Mouse (Mus musculus) right cerebral cortex, postnatal 4 days (tissue): ENCODE results near the gene Ube2e1.
A peak's percentile ranks its signal among the peaks of the same experiment; 100 is the strongest.
"Not testable (repeated sequence)": the region's sequence is repeated elsewhere in the genome, so short reads cannot be mapped to it uniquely, and the experiment has no call there.

Experiments
- DNase-seq: peaks from one replicate; pipeline ENCODE4 v3.0.0-alpha.2; 2022

Gene Ube2e1

DNA sequence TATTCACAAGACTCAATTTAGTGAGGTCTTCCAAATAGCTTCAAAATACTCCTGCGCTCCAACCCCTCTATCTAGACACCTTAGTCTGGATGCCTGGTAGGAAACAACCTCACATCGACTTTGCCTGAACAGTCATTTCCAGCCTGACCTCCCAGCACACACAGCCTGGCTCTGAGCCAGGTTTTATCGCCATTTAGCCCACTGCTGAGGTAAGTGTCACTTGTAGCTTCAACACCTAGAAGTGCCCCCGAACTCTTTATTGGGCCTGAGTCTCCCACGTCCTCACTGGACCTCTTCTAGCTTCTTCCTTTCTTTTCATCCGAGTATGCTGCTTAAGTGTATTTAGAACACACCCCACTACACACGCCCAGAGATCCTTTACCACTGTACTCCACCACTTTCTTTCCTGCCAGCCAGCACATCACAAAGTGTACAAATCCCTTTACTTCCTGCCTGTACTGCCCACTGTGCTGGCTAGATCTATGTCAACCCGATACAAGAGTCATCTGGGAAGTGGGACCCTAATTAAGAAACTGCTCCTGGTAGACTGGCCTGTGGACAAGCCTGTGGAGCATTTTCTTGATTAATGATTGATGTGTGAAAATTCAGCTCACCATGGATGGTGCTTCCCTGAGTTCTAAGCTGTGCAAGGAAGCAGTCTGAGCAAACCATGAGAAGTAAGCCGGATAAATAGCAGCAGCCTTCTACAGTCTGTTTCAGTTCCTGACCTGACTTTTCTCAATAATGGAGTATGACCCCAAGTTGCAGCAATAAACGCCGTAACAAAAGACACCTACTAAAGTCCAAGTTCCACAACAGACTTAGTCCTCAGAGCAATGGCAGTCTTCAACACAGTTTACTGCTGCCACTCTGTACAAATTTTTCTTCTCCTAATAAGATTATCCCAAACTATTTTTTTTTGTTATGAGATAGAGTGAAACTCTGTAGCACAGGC lies 13.9 kb downstream of the Ube2e1 start:
- no peak for DNase-seq

DNA sequence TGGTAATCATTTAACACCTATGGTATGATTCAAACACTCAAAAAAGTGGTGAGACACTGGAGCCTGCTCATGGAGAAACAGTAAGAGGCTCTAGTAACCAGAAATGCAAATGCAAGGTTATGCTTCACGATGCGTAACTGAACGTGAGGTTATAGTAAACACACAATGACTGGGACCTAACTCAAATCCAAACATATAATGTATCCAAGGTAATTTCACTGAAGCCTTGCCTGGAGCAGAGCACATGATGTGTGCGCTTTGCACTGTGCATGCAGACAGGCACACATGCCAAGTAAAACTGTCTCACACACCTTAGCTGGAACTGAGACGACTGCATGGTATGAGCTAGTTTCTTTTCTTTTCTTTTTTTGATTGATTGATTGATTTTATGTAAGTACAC lies 27.5 kb downstream of the Ube2e1 start:
- DNase-seq, result no peak

DNA sequence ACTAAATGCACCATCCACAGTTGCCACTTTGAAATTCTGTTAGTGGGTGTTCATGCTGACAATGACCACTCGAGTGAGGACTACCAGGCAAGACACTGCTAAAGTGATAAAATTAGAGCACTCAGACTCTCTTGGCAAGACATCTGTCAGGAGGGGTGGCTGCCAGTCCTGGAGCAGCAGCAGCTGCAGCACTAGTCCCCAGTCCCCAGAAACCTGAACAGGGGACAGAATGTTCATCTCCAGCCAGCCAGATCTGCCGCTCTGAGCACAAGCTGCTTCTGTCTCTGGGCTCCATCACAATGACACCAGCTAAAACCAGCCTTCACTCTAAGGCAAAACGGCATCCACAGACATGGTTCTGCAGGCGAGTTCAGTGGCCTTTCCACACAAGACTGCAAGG lies 28.4 kb downstream of the Ube2e1 start:
- DNase-seq, result peak; percentile 32

DNA sequence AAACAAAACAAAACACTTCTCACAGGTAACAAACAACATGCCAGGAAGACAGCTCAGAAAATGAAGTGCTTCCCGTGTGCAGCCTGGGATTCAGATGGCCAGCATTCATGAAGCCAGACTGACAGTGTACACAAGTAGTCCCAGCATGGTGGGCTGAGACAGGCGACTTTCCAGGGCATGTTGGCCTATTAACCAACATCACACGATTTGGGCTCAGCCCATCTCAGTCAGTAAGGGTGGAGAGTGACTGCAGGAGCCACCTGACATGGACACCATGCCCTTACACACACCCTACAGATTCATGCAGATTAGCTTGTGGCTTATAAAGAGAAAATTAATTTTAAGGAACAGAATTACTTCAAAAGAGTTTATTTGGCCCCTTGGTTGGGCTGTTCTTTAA lies 28.9 kb downstream of the Ube2e1 start:
- no peak for DNase-seq

DNA sequence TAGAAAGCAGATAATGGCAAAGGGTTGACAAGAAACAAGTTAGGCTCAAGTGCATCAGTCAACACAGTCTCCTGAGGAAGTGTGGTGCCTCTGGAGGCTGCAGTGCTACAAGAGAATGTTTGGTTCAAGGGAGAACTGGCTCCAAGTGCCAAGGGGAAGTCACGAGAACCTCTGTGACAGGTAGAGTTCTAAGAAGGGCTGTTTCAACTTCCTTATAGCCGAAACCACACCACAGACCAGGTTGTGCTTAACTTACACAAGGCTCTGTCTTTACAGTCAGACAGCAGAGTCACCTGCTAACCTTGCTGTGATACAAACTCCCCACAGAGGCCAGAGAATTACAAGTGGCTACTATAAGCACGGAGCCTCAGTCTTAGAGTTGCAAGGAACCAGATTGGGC lies 30.1 kb downstream of the Ube2e1 start:
- DNase-seq, result no peak

DNA sequence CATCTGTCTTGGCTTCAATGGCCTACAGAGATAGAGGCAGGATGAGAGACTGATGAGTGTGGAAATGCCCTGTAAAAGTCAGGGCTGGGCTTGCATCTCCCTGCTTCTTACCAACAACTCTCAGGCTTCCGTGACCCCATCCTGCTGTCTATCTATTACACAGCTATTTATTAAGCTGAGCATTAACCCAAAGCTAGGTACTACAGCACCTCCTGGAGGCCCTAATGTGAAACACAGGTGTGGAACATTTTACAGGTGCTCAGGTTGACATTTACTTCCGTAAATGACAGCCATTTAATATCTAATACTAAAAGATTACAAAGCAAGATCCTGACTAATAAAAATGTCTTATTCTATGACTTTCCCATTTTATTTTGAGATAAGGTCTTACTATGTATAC lies 31.0 kb downstream of the Ube2e1 start:
- no peak for DNase-seq

DNA sequence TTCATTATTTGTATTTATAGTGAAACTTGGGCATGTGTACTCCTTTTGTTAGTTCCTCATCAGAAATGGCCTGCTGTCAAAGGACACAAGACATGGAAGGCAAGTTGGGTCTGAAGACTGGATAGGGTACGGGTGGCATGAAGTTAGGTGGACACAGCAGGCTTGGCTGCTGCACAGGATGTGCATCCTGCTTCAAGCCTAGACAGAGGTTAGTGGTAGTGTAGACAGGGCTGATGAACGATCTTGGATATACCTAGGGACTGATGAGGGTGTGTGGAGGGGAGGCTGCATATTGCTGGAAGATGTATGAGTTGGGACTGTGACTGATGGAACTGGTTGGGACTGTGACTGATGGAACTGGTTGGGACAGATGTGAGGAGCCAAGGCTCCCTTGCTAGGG lies 32.8 kb downstream of the Ube2e1 start:
- no peak for DNase-seq

DNA sequence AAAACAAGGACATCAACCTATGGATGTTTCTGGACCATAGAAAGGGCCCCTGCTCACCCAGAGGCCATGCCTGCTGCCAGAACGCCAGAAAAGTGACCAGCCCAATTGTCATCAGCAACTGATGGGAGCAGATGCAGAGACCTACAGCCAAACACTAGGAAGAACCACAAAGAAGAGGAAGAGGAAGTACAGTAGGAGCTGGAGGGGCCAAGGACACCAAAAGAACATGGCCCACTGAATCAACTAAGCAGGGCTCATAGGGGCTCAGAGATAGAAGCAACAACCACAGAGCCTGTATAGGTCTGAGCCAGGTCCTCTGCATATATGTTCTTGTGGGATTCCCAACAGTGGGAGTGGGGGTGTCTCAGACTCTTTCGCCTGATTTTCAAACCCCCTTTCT lies 34.2 kb downstream of the Ube2e1 start:
- no peak for DNase-seq

DNA sequence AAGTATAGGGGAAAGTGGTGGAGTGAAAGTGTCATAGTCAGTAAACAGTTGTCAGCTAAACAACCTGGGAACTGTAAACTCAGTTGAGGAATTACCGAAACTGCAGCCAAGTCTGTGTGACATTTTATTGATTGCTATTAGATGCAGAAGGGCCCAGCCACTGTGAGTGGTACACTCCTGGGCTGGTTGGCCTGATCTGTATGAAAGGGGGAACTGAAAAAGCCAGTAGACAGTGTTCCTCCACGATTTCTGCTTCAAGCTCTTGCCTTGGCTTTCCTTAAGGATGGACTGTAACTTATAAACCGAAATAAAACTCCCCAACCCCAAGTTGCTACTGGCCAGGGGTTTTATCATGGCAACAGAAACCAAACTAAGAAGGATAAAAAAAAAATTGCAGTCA lies 39.1 kb downstream of the Ube2e1 start:
- no peak for DNase-seq

DNA sequence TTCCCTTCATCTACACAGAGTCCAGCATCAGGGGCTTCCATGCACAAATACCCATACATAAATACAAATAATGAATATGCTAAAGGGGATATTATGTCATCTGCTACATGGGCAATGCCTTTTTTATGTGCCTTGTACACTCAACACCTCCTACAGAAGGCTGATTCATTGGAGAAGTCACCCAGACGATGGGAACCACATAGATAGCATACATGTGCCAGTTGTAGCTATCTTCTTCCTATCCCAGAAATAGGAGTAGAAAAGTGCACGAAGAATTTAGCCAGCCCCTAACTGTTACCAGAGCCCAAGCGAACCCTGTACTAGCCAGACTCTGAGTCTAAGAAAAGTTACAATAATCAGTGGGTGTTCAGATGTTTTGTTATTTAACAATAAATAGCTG lies 39.5 kb downstream of the Ube2e1 start:
- DNase-seq, result no peak

DNA sequence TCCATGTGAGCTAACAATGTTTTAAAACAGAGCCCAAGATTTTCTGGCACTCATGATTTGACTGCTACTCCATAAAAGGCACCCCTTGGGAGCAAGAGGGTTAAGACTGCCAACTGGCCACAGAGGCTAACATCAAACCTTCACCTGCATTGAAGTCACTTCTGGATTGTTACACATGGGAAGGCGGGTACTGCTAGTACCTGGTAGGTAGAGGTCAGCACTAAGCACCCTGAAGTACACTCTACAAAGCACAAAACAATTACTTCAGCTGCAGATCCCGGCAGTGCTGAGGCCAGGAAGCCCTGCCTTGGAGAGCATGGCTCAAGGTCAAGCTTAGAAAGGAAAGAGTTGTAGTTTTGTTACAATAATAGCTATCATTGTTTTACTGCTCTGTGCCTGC lies 44.3 kb downstream of the Ube2e1 start:
- DNase-seq, result no peak

DNA sequence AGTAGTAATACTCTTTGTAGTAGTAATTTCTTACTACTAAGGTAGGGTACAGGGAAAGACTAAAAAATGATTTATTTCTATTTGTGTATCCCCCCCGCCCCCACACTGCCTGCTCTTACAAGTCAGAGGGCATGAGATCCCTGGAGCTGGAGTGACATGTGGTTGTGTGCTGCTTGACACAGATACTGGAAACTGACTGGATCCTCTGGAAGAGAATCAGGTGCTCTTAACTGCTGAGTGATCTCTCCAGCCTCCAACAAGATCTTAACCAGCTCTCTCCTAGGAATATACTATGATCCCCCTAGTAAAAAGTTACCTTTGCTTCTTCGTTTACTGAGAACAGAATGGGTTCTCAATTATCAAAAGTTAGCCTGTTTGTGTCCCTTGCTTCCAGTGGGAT lies 45.2 kb downstream of the Ube2e1 start:
- no peak for DNase-seq

DNA sequence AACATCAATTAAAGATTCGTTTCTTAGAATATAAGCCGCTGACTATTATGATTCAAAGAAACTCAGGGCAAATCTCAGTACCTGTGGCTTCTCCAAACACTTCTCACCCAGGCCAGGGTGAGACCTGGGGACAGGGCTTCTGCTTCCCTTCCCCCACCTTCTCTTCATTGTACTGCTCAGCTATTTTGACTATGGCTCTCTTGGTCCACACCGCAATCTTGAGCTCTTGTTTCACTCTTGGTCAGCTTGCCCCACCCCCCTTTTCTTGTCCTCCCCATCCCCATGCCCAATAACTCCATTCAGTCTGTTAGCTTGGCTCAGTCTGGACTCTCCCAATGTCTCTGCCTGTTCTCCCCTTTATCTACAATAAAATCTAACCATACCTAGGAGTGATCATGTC lies 46.2 kb downstream of the Ube2e1 start:
- DNase-seq, result no peak

DNA sequence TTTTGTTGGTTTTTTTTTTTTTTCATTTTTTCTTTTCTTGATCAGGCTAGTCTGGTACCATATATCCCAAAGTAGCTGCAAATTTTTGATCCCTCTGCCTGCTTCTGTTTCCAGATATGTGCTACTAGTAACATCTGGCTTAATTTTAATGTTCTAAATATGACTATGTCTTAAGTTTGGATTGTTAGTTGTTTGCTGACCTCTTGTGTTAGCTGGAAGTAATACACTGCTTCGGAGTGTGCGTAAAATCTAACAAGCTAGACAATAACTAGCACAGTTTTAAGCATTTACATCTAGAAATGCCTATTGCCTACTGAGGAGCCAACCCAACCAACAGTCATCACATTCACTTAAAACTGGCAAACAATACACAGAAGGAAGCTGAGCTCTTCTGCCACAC lies 47.1 kb downstream of the Ube2e1 start:
- DNase-seq, result no peak

DNA sequence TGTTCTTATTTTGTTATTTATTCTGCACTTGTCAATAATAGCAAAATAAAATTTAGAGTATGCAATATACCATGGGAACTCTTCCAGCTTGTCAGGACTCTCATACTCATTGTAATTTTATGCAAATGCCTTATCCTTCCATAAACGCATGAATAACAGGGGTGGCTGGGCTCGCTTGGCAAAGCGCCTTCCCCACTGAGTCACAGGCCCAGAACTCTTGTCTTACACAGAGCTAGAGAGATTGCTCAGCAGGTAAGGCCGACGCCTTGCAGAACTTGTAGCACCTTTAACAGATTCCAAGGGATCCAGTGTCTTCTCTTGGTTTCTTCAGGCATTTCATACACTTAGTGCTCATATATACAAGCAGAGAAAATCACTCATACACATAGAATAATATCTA lies 51.3 kb downstream of the Ube2e1 start:
- DNase-seq, result no peak

DNA sequence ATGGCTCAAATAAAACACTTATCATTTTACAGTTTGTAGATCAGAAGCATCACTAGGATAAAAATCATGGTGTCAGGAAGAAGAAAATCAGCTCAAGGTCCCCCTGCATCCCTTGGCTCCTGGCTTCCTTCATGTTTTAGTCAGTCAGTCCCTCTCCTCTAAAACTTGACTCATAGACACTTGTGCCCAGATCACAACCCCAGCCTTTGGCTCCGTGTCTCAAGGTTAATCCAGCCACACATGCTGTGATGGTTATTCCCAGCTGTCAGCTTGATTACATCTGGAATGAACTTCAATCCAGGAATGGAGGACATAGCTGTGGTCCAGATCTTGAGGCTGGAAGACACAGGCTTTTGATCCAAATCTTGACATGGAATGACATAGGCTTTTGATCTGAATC lies 57.1 kb downstream of the Ube2e1 start:
- no peak for DNase-seq

DNA sequence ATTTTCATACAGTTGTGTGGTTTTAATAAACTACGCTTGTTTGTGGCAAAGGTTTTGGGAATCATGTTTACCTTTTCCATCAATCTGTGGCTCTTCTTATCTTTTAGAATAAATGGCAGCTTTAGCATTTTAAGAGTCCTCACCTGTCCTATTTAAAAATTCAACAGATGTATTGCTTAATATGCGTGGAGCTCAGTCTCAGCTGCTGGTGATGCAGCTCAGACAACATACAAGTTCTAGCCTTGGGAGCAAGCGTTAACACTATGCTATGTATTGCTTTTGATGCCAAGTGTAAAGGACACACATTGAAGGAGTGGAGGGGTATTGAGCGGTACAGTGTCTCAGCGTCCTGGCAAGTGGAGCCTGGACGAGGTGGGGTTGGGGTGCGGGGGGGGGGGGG lies 60.0 kb downstream of the Ube2e1 start:
- no peak for DNase-seq

DNA sequence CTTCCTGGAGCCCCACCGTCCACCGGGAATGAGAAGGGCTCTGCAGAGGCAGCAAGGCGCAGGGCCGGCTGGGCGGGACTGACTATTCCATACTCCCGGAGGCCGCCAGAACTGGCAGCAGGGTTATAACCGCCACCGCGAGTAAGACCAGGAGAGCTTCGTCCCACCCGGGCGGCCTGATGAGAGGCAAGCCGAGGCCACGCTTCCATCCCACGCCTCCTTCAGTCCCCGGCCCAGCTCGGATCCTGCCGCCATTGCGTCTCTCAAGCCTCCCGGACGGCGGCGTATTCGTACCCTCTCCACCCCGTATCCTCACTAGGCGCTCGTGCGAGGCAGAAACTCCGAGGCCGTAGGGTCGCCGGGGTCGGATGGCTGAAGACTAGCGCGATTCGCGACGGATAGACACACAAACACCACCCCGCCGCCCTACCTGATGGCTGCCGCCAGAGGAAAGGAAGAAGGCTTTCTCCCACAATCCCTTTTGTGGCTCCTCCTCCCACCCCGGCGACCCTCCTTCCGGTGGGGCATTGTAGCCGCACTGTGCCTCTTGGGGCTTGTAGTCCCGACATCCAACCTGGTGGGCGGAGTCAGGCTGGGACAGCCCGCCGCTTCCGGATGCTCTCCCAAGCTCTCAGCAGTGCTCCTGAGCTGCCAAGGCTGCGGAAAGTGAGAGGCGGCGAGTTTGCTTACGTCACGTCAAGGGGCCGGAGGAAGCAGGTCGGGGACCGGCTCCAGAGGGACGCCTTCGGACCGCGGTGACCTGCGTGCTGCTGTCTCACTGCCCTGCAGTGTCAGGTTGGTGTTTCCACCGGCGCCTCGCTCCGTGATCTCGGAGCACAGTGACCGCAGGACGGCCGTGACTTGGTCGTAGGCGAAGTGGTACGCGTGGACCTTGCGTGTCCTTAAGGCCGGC lies 60.9 kb downstream of the Ube2e1 start, which contains the start of the genes Nkiras1 and Rpl15:
TSS of gene Nkiras1 (plus strand) at position 608 of the 913 bp plus-strand sequence.
TSS of gene Rpl15 (minus strand) at position 863 of the 913 bp plus-strand sequence.
- DNase-seq, result peak; percentile 96

DNA sequence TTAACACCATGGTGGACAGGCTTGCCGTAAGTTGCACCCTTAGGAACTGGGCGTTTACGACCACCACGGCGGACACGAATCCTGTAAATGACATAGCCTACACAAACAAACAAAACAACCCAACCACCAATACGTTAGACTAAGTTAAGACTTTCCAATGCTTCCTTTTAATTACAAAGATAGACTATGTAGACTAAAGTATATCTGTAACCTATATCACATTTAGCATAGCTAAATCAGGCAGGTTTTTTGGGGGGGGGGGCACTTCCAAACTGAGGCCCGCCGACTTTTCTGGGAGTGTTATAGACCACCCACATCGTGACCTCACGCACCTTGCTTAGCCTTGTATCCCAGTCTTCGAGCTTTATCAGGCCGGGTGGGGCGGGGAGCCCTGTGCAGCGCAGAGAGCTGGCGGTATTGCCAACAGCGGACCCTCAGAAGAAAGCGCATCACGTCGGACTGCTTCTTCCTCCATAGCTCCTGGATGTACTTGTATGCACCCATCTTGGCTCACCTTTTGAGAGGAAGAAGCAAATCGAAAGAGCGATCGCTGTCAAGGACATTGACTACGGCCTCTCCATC lies 61.6 kb downstream of the Ube2e1 start:
- not testable (repeated sequence) for DNase-seq

DNA sequence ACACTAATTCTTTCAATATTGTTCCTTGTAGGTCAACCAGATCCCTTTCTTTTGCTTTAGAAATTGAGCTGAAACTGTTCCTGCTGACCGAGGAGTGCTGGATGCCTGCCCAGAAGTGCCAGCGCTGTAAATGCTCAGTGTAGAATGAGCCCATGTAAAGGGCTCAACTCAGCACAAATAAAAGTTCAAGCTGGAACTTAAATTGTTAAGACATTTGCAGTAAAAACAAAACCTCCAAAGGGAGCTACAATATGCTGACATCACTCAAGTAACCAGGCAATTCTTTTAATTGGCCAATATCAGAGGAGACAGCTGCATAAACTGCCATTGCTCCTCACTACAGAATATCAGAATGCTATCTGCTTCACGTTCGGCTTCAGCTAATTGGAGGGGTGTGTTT lies 68.2 kb downstream of the Ube2e1 start:
- peak; percentile 61 for DNase-seq

DNA sequence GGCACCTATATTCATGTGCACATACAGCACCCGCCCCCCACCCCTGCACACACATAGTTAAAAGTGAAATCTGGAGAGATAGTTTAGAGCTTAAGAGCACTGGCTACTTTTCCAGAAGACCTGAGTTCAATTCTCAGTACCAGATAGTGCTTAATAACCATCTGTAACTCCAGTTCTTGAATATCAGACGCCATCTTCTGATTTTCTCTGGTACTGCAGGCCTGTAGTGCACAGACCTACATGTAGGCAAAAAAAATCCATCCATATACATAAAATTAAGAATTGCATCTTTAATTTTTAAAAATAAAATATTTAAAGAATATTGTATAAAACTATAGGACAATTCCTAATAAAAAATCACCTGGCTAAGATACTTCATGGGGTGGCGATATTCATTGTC lies 70.5 kb downstream of the Ube2e1 start:
- DNase-seq, result no peak

DNA sequence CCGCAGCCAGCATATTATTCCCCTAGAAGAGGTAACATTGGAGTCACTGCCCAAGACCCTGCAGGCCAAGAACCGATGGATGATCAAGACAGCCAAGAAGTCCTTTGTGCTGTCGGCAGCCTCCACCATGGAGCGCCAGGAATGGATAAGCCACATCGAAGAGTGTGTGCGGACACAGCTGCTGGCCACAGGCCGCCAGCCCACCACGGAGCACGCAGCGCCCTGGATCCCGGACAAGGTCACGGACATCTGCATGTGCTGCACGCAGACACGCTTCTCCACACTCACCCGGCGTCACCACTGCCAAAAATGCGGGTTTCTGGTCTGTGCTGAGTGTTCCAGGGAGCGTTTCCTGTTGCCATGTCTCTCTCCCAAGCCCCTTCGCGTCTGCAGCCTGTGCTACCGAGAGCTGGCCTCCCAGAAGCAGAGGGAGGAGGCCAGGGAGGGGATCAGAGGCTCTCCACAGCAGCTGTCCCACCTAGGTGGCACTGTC lies 89.0 kb downstream of the Ube2e1 start:
- DNase-seq, result no peak

DNA sequence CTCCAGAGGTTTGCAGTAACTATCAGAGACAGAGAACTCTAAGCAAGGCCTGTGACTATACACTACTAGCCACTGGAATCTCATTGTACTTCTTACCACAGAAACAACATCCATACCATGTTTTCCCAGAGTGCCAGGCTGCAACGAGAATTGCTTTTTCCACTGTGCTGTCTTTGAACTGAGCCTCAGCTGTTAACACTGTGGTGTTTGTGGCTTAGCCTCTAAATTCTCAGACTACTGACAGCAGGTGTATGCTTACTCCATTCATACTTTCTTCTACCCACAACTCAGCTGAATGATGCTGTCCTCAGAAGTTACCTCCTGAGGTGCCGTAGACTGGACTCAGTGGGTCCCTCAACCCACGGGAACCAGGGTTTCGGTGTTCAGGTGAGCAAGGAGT lies 89.9 kb downstream of the Ube2e1 start:
- no peak for DNase-seq
